35 mouse cellular contexts compared by ENCODE assay signal in the genomic region with DNA sequence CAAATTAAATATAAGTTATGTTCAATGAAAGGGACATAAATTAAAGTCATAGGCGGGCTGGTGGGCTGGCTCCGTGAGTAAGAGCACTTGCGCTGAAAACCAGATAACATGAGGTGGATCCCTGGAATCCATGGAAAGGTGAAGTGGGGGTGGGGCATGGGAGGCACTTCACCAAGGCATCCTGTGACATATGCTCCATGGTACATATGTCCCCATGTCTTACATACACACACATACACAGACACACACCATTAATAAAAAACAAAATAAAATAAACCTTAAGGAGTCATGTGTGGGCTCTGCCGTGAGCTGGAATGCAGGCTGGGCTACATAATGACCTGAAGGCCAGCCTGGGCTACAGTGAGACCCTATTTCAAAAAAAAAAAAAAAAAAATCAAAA. TPM values are rescaled to one million over a fixed set of nuclear protein-coding genes. Genes with fewer than 3 reads are reported as not detected.
"Had no signal": no experiment of that assay in that cellular context is flagged by ENCODE, and none has a peak within 500 bp of the region (broad histone marks: within the 10 kb centered on the region; RNA-seq: fewer than 3 reads in every experiment).

No protein-coding gene starts in this region.

- H3K9ac ChIP-seq: limb, embryonic 12.5 days; limb, embryonic 13.5 days; limb, embryonic 15.5 days; liver, embryonic 12.5 days; liver, embryonic 13.5 days; liver, embryonic 14.5 days; liver, embryonic 15.5 days; liver, postnatal 0 days; lung, embryonic 14.5 days; lung, embryonic 15.5 days; midbrain, embryonic 12.5 days; midbrain, embryonic 13.5 days; midbrain, embryonic 15.5 days; neural tube, embryonic 12.5 days had no signal

- DNase-seq: left cerebral cortex, postnatal 4 days; liver; liver, embryonic 13.5 days; liver, postnatal 0 days; lung, adult 18-20 months; lung, adult 2 months; lung, embryonic 14.5 days; lung, postnatal 10 days; lung, postnatal 14 days; lung, postnatal 36 days; lung, postnatal 4 days; midbrain, embryonic 14.5 days had no signal

- H3K4me2 ChIP-seq: limb, embryonic 12.5 days; limb, embryonic 13.5 days; limb, embryonic 15.5 days; liver, embryonic 11.5 days; liver, embryonic 12.5 days; liver, embryonic 13.5 days; liver, embryonic 15.5 days; lung, embryonic 14.5 days; lung, embryonic 15.5 days; midbrain, embryonic 12.5 days; midbrain, embryonic 13.5 days; midbrain, embryonic 15.5 days; neural tube, embryonic 12.5 days had no signal

- H3K27ac ChIP-seq: left cerebral cortex, adult 2 months; limb, embryonic 10.5 days; limb, embryonic 12.5 days; limb, embryonic 13.5 days; limb, embryonic 15.5 days; liver, embryonic 12.5 days; liver, embryonic 13.5 days; liver, embryonic 14.5 days; liver, embryonic 15.5 days; lung, embryonic 15.5 days; macrophage; midbrain, embryonic 10.5 days; midbrain, embryonic 12.5 days; midbrain, embryonic 13.5 days; midbrain, embryonic 15.5 days; neural tube, embryonic 12.5 days had no signal

- H3K27me3 ChIP-seq: limb, embryonic 12.5 days; limb, embryonic 13.5 days; limb, embryonic 15.5 days; liver, embryonic 12.5 days; liver, embryonic 13.5 days; liver, embryonic 15.5 days; lung, embryonic 15.5 days; megakaryocyte, embryonic 14.5 days; midbrain, embryonic 12.5 days; midbrain, embryonic 13.5 days; midbrain, embryonic 15.5 days; neural tube, embryonic 12.5 days had no signal

- H3K4me3 ChIP-seq: left cerebral cortex, adult 2 months; limb, embryonic 10.5 days; limb, embryonic 12.5 days; limb, embryonic 13.5 days; limb, embryonic 15.5 days; liver, embryonic 12.5 days; liver, embryonic 13.5 days; liver, embryonic 15.5 days; lung, embryonic 15.5 days; megakaryocyte, embryonic 14.5 days; midbrain, embryonic 10.5 days; midbrain, embryonic 12.5 days; midbrain, embryonic 13.5 days; midbrain, embryonic 15.5 days; myocyte; neural tube, embryonic 12.5 days had no signal

- H3K4me1 ChIP-seq: limb, embryonic 10.5 days; limb, embryonic 12.5 days; limb, embryonic 13.5 days; limb, embryonic 15.5 days; liver, embryonic 12.5 days; liver, embryonic 13.5 days; liver, embryonic 15.5 days; lung, embryonic 15.5 days; megakaryocyte, embryonic 14.5 days; midbrain, embryonic 12.5 days; midbrain, embryonic 13.5 days; midbrain, embryonic 15.5 days; neural tube, embryonic 12.5 days had no signal

- H3K36me3 ChIP-seq: limb, embryonic 10.5 days; limb, embryonic 12.5 days; limb, embryonic 13.5 days; limb, embryonic 15.5 days; lung, embryonic 15.5 days; midbrain, embryonic 10.5 days; midbrain, embryonic 12.5 days; midbrain, embryonic 13.5 days; midbrain, embryonic 15.5 days; neural tube, embryonic 12.5 days had no signal

- H3K9me3 ChIP-seq: limb, embryonic 10.5 days; limb, embryonic 12.5 days; limb, embryonic 13.5 days; limb, embryonic 15.5 days; liver, embryonic 12.5 days; liver, embryonic 13.5 days; liver, embryonic 15.5 days; lung, embryonic 15.5 days; megakaryocyte, embryonic 14.5 days; midbrain, embryonic 10.5 days; midbrain, embryonic 12.5 days; midbrain, embryonic 13.5 days; midbrain, embryonic 15.5 days; neural tube, embryonic 12.5 days had no signal

- ATAC-seq: liver, embryonic 12.5 days; liver, postnatal 0 days; lung, postnatal 0 days; midbrain, embryonic 13.5 days; midbrain, embryonic 15.5 days had no signal

RNA-seq across cellular contexts. Expression of a gene that starts 31.2 kb away (rescaled TPM):
- polyA plus RNA-seq: limb, embryonic 12.5 days; limb, embryonic 13.5 days; limb, embryonic 15.5 days; liver, adult 2 months; liver, embryonic 11.5 days; liver, embryonic 12.5 days; liver, embryonic 13.5 days; liver, embryonic 14.5 days; liver, embryonic 15.5 days; liver, embryonic 16.5 days; liver, postnatal 0 days; lung, adult 2 months; lung, embryonic 14.5 days; lung, embryonic 15.5 days; lung, embryonic 16.5 days; lung, postnatal 0 days; macrophage; midbrain, embryonic 10.5 days; midbrain, embryonic 13.5 days; midbrain, embryonic 15.5 days; myocyte; neural tube, embryonic 11.5 days had no signal
